Mouse (Mus musculus): ENCODE measurements around the gene Tie1.
"Not testable (repeated sequence)": the region's sequence is repeated elsewhere in the genome, so short reads cannot be mapped to it uniquely, and the experiment has no call there.

Tie1 gene

GRCm38 (mm10) chr4:118489717-118490132 lies at the start of gene Tie1:
Gene Tie1, minus strand, starts transcription at chr4:118490061.
- DNase-seq (ENCODE audit: extremely low spot score, low read depth, low spot score): no peak

GRCm38 (mm10) chr4:118537801-118538200 lies 47.9 kb upstream of the Tie1 start:
- no peak for DNase-seq (ENCODE audit: extremely low spot score, low read depth, low spot score)

GRCm38 (mm10) chr4:118535610-118536009 lies 45.7 kb upstream of the Tie1 start:
- no peak for DNase-seq (ENCODE audit: extremely low spot score, low read depth, low spot score)

GRCm38 (mm10) chr4:118533605-118534004 lies 43.7 kb upstream of the Tie1 start:
- no peak for DNase-seq (ENCODE audit: extremely low spot score, low read depth, low spot score)

GRCm38 (mm10) chr4:118533156-118533555 lies 43.3 kb upstream of the Tie1 start:
- no peak for DNase-seq (ENCODE audit: extremely low spot score, low read depth, low spot score)

GRCm38 (mm10) chr4:118532663-118533062 lies 42.8 kb upstream of the Tie1 start:
- no peak for DNase-seq (ENCODE audit: extremely low spot score, low read depth, low spot score)

GRCm38 (mm10) chr4:118527720-118528119 lies 37.9 kb upstream of the Tie1 start:
- no peak for DNase-seq (ENCODE audit: extremely low spot score, low read depth, low spot score)

- no peak for DNase-seq (ENCODE audit: extremely low spot score, low read depth, low spot score)
Measured at GRCm38 (mm10) chr4:118527335-118527681, 37.4 kb upstream of the Tie1 start.

GRCm38 (mm10) chr4:118526408-118527334 lies 36.8 kb upstream of the Tie1 start, which contains the start of gene 2610528J11Rik:
Gene 2610528J11Rik, plus strand, starts transcription at chr4:118526999.
- no peak for DNase-seq (ENCODE audit: extremely low spot score, low read depth, low spot score)

- DNase-seq (ENCODE audit: extremely low spot score, low read depth, low spot score): no peak
Measured at GRCm38 (mm10) chr4:118525779-118526178, 35.9 kb upstream of the Tie1 start.

- no peak for DNase-seq (ENCODE audit: extremely low spot score, low read depth, low spot score)
Measured at GRCm38 (mm10) chr4:118523976-118524375, 34.1 kb upstream of the Tie1 start.

GRCm38 (mm10) chr4:118522248-118522647 lies 32.4 kb upstream of the Tie1 start:
- DNase-seq (ENCODE audit: extremely low spot score, low read depth, low spot score): no peak

- DNase-seq (ENCODE audit: extremely low spot score, low read depth, low spot score): no peak
Measured at GRCm38 (mm10) chr4:118518208-118518607, 28.3 kb upstream of the Tie1 start.

GRCm38 (mm10) chr4:118517497-118518146 lies 27.8 kb upstream of the Tie1 start:
- DNase-seq (ENCODE audit: extremely low spot score, low read depth, low spot score): no peak

- peak; percentile 14 for DNase-seq (ENCODE audit: extremely low spot score, low read depth, low spot score)
Measured at GRCm38 (mm10) chr4:118516699-118517496, 27.0 kb upstream of the Tie1 start.

GRCm38 (mm10) chr4:118509050-118509449 lies 19.2 kb upstream of the Tie1 start:
- DNase-seq (ENCODE audit: extremely low spot score, low read depth, low spot score): no peak

- DNase-seq (ENCODE audit: extremely low spot score, low read depth, low spot score): not testable (repeated sequence)
Measured at GRCm38 (mm10) chr4:118507171-118507570, 17.3 kb upstream of the Tie1 start.

- no peak for DNase-seq (ENCODE audit: extremely low spot score, low read depth, low spot score)
Measured at GRCm38 (mm10) chr4:118505551-118505950, 15.7 kb upstream of the Tie1 start.

GRCm38 (mm10) chr4:118500792-118501191 lies 10.9 kb upstream of the Tie1 start:
- DNase-seq (ENCODE audit: extremely low spot score, low read depth, low spot score): no peak

- DNase-seq (ENCODE audit: extremely low spot score, low read depth, low spot score): no peak
Measured at GRCm38 (mm10) chr4:118500171-118500724, 10.4 kb upstream of the Tie1 start.

GRCm38 (mm10) chr4:118490461-118490860 lies 600 bp upstream of the Tie1 start:
- no peak for DNase-seq (ENCODE audit: extremely low spot score, low read depth, low spot score)
